Mouse (Mus musculus): ENCODE data around the gene Ccdc84. TPM values are rescaled to one million over a fixed set of nuclear protein-coding genes. Genes with fewer than 3 reads are reported as not detected.
A peak's percentile ranks its signal among the peaks of the same experiment; 100 is the strongest.
"Not testable (repeated sequence)": the region's sequence is repeated elsewhere in the genome, so short reads cannot be mapped to it uniquely, and the experiment has no call there.

Gene Ccdc84
- total and polyA plus RNA-seq, 3 experiments: 18.0 to 18.7 TPM; not detected in 1

DNA sequence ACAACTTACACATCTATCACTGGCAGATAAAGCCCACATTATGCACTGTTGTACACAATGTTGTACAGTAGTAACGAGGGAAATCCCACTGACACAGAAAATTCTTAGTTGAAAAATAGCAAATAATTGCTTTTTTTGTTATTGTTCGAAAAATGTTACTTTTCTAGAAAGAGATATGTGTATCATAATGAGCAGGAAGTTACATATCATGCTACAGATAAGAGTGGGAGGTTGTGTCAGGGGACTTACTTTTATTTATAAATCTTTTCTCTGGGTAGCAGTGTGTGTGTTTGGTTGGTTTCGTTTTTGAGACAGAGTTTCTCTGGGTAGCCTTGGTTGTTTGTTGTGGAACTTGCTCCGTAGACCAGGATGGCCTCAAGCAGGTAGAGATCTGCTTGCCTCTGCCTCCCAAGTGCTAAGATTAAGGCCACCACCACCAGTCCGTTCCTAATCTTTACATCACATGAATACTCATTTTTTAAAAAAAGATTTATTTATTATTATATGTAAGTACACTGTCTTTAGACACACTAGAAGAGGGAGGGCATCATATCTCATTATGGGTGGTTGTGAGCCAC, 40.1 kb downstream of the Ccdc84 start (continued):
- TF ChIP-seq ZNF384 (IDR thresholded peaks at IDR 0.05; ENCODE audit: low read depth, low read length) (no peak), TCF12 (IDR thresholded peaks at IDR 0.05; ENCODE audit: low read depth, low read length) (0 out of 2 replicates have a peak, but pooled peaks have one; percentile 19), MAFK (IDR thresholded peaks at IDR 0.05; ENCODE audit: borderline replicate concordance, low read depth, low read length) (no peak), CHD2 (IDR thresholded peaks at IDR 0.05; ENCODE audit: low read length) (no peak), GABPA (IDR thresholded peaks at IDR 0.05; ENCODE audit: low read depth, low read length) (no peak), CHD1 (IDR thresholded peaks at IDR 0.05; ENCODE audit: low read depth, low read length) (peak; percentile 27; the same call in 1 of the 2 replicates), MEF2A (IDR thresholded peaks at IDR 0.05; ENCODE audit: extremely low read depth, insufficient replicate concordance, low read depth, low read length, poor library complexity, severe bottlenecking) (no peak), GATA1 (IDR thresholded peaks at IDR 0.05; ENCODE audit: low read depth, low read length) (peak; percentile 76)

DNA sequence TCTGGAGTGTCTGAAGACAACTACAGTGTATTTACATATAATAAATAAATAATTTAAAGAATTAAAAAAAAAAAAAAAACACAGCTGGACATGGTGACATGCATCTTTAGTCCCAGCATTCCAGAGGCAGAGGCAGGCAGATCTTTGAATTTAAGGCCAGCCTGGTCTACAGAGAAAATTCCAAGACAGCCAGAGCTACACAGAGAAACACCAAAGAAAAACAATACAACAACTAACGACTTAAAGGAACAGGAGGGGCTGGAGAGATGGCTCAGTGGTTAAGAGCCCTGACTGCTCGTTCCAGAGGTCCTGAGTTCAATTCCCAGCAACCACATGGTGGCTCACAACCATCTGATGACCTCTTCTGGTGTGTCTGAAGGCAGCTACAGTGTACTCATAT, 41.0 kb downstream of the Ccdc84 start:
- H3K4me1 ChIP-seq (ENCODE audit: control insufficient read depth in 1 of 2, insufficient read depth in 2 of 2, low read length in 2 of 2); H3K9ac ChIP-seq (ENCODE audit: control insufficient read depth, low read depth, low read length, poor library complexity, severe bottlenecking); H3K27ac ChIP-seq (ENCODE audit: control insufficient read depth, low read depth, low read length); H3K4me3 ChIP-seq (ENCODE audit: control insufficient read depth in 1 of 2, insufficient read depth in 1 of 2, low read depth in 2 of 2, low read length in 2 of 2); H3K27me3 ChIP-seq (ENCODE audit: control insufficient read depth in 1 of 2, insufficient read depth in 2 of 2, low read length in 2 of 2); H3K36me3 ChIP-seq (ENCODE audit: control insufficient read depth in 1 of 2, insufficient read depth in 2 of 2, low read length in 2 of 2); DNase-seq (ENCODE audit: low read depth, low spot score); H3K9me3 ChIP-seq (replicated peaks; ENCODE audit: insufficient read depth, low read length): not testable (repeated sequence)
- TF ChIP-seq TBP (IDR thresholded peaks at IDR 0.05; ENCODE audit: low read depth, low read length): peak; percentile 77
- H3K79me2 ChIP-seq (ENCODE audit: control insufficient read depth, insufficient read depth, low read length, poor library complexity): peaks cover 26% of the 10 kb centered on the region

DNA sequence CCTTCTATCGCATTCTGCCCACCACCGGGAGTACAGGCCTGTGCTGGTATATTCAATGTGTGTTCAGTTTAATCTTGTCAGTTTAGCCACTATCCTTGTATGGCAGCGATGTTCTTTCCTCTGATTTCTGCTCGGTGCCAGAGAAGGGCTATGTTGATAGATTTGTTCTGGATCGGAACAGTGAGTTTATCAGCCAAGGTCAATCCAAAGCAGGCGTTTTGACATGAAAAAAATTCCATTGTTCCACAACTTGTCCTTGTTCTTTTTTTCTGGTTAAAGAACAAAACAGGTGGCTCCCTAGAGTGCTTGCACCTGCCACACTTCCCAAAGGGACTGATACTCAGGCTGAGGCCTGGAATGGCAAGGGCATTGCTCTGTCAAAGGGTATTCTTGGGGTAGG, 42.2 kb downstream of the Ccdc84 start:
- H3K79me2 ChIP-seq (ENCODE audit: control insufficient read depth, insufficient read depth, low read length, poor library complexity): peaks cover 20% of the 10 kb centered on the region
- no peaks in the 10 kb centered on the region for H3K27me3 ChIP-seq (ENCODE audit: control insufficient read depth in 1 of 2, insufficient read depth in 2 of 2, low read length in 2 of 2)
- TF ChIP-seq GATA1 (IDR thresholded peaks at IDR 0.05; ENCODE audit: low read depth, low read length): no peak
- no peak for TF ChIP-seq POLR2AphosphoS5 (IDR thresholded peaks at IDR 0.05; ENCODE audit: borderline replicate concordance, low read depth, low read length)
- TF ChIP-seq RCOR1 (IDR thresholded peaks at IDR 0.05; ENCODE audit: low read depth, low read length): no peak
- TF ChIP-seq SIN3A (IDR thresholded peaks at IDR 0.05; ENCODE audit: low read length): no peak
- no peak for TF ChIP-seq MYB (IDR thresholded peaks at IDR 0.05; ENCODE audit: low read depth, low read length)
- TF ChIP-seq MAZ (IDR thresholded peaks at IDR 0.05; ENCODE audit: low read depth, low read length): no peak
- TF ChIP-seq NELFE (IDR thresholded peaks at IDR 0.05; ENCODE audit: low read depth, low read length): no peak
- TF ChIP-seq USF1 (IDR thresholded peaks at IDR 0.05; ENCODE audit: low read depth, low read length): no peak
- no peak for TF ChIP-seq NRF1 (IDR thresholded peaks at IDR 0.05; ENCODE audit: insufficient read depth, low read depth, low read length, poor library complexity, severe bottlenecking)
- TF ChIP-seq SMC3 (IDR thresholded peaks at IDR 0.05; ENCODE audit: low read depth, low read length): no peak
- TF ChIP-seq HCFC1 (IDR thresholded peaks at IDR 0.05; ENCODE audit: low read depth, low read length): no peak
- no peak for TF ChIP-seq POLR2A (IDR thresholded peaks at IDR 0.05; ENCODE audit: control insufficient read depth in 1 of 2, insufficient read depth in 1 of 2, low read depth in 1 of 2, low read length in 2 of 2, poor library complexity in 1 of 2)
- H3K4me3 ChIP-seq (ENCODE audit: control insufficient read depth in 1 of 2, insufficient read depth in 1 of 2, low read depth in 2 of 2, low read length in 2 of 2): no peak overlapping the region
- H3K9me3 ChIP-seq (replicated peaks; ENCODE audit: insufficient read depth, low read length): no peaks in the 10 kb centered on the region
- H3K36me3 ChIP-seq (ENCODE audit: control insufficient read depth in 1 of 2, insufficient read depth in 2 of 2, low read length in 2 of 2): peaks cover 3 to 10% of the 10 kb centered on the region in 2 experiments; a peak in 3 of 4 replicates
- no peak overlapping the region for H3K9ac ChIP-seq (ENCODE audit: control insufficient read depth, low read depth, low read length, poor library complexity, severe bottlenecking)
- no peak for DNase-seq (ENCODE audit: low read depth, low spot score)
- H3K27ac ChIP-seq (ENCODE audit: control insufficient read depth, low read depth, low read length): no peak overlapping the region
- peaks cover 0 to 9% of the 10 kb centered on the region in 2 experiments; a peak in 3 of 4 replicates for H3K4me1 ChIP-seq (ENCODE audit: control insufficient read depth in 1 of 2, insufficient read depth in 2 of 2, low read length in 2 of 2)
